Mouse (Mus musculus) liver, embryonic 12.5 days (tissue): Measurements from ENCODE around the gene Tsacc. TPM values are rescaled to one million over a fixed set of nuclear protein-coding genes. Genes with fewer than 3 reads are reported as not detected.
"Not testable (repeated sequence)": the region's sequence is repeated elsewhere in the genome, so short reads cannot be mapped to it uniquely, and the experiment has no call there.

Experiments used
- ATAC-seq: fragments of 200-750 bp; cut with Nextera tagmentation; 2 replicates; pipeline ENCODE4 v1.8.0; 2017; ENCODE audit warnings: moderate number of reproducible peaks, mild to moderate bottlenecking, moderate library complexity
- H3K27ac ChIP-seq: fragments of 300-500 bp; sonication (generic); 2 replicates; pipeline ENCODE4 v1.5.1; 2016; ENCODE audit warnings: mild to moderate bottlenecking
- H3K27me3 ChIP-seq: fragments of 300-500 bp; sonication (generic); replicated peaks from 2 replicates; pipeline ENCODE4 v1.6.1; 2016; ENCODE audit warnings: mild to moderate bottlenecking, moderate library complexity
- H3K36me3 ChIP-seq: fragments of 300-500 bp; sonication (generic); 2 replicates; pipeline ENCODE4 v1.6.1; 2016; ENCODE audit warnings: mild to moderate bottlenecking, moderate library complexity
- H3K4me1 ChIP-seq: fragments of 300-500 bp; sonication (generic); 2 replicates; pipeline ENCODE4 v1.6.1; 2016
- H3K4me2 ChIP-seq: fragments of 300-500 bp; sonication (generic); 2 replicates; pipeline ENCODE4 v1.6.1; 2016; ENCODE audit warnings: mild to moderate bottlenecking, moderate library complexity
- H3K4me3 ChIP-seq: fragments of 300-500 bp; sonication (generic); 2 replicates; pipeline ENCODE4 v1.5.1; 2016; ENCODE audit warnings: mild to moderate bottlenecking, moderate library complexity
- H3K9ac ChIP-seq: fragments of 300-500 bp; sonication (generic); 2 replicates; pipeline ENCODE4 v1.6.1; 2016; ENCODE audit warnings: mild to moderate bottlenecking, moderate library complexity
- H3K9me3 ChIP-seq: fragments of 300-500 bp; sonication (generic); replicated peaks from 2 replicates; pipeline ENCODE4 v1.6.1; 2016; ENCODE audit warnings: mild to moderate bottlenecking, moderate library complexity
- WGBS: fragments of 180-500 bp; shearing (Covaris S2); methylation state at CpG from one replicate; pipeline ENCODE4 v1.1.7; 2016; ENCODE audit not compliant: insufficient replicate concordance; 5-methylcytosine and 5-hydroxymethylcytosine counted together
- polyA plus RNA-seq: library from polyadenylated mRNA; unstranded; fragments of >200 nt; fragmentation: Nextera tagmentation; extraction: Ambion mirVana; gene quantifications from 2 replicates; pipeline ENCODE4 v1.2.1, GENCODE M21; 2016

Tsacc gene
- polyA plus RNA-seq, 1 experiment from 2014 or later, result 10.4 TPM

- no peaks in the 10 kb centered on the region for H3K27me3 ChIP-seq
- peaks cover under 1% of the 10 kb centered on the region; the same call in 1 of the 2 replicates for H3K36me3 ChIP-seq
- no peak for ATAC-seq
- no peak overlapping the region for H3K27ac ChIP-seq
- no peak overlapping the region for H3K4me2 ChIP-seq
- no peak overlapping the region for H3K4me3 ChIP-seq
- no peak overlapping the region for H3K9ac ChIP-seq
- no peaks in the 10 kb centered on the region for H3K4me1 ChIP-seq
- H3K9me3 ChIP-seq, result no peaks in the 10 kb centered on the region
- 72% methylated on average over 2 of the region's 2 CpGs for WGBS
Measured at GRCm38 (mm10) chr3:88280035-88280434, 16.8 kb downstream of the Tsacc start.

GRCm38 (mm10) chr3:88276529-88277143 lies 20.2 kb downstream of the Tsacc start:
- Histone ChIP-seq H3K27ac (no peak overlapping the region), H3K4me2 (no peak overlapping the region), H3K36me3 (no peaks in the 10 kb centered on the region), H3K4me3 (no peak overlapping the region), H3K9me3 (no peaks in the 10 kb centered on the region), H3K9ac (no peak overlapping the region), H3K27me3 (no peaks in the 10 kb centered on the region), H3K4me1 (no peaks in the 10 kb centered on the region)
- ATAC-seq, result no peak
- 34% methylated on average over 7 of the region's 7 CpGs for WGBS

GRCm38 (mm10) chr3:88276121-88276520 lies 20.7 kb downstream of the Tsacc start:
- 52% methylated on average over 2 of the region's 2 CpGs for WGBS

GRCm38 (mm10) chr3:88274002-88274401 lies 22.8 kb downstream of the Tsacc start:
- no peak overlapping the region for H3K9ac ChIP-seq
- no peaks in the 10 kb centered on the region for H3K36me3 ChIP-seq
- H3K4me1 ChIP-seq, result no peaks in the 10 kb centered on the region
- no peak overlapping the region for H3K4me2 ChIP-seq
- H3K27ac ChIP-seq, result no peak overlapping the region
- no peak overlapping the region for H3K4me3 ChIP-seq
- ATAC-seq, result no peak
- WGBS, result 87% methylated on average over 4 of the region's 4 CpGs
- no peaks in the 10 kb centered on the region for H3K9me3 ChIP-seq
- no peaks in the 10 kb centered on the region; the same call in 1 of the 2 replicates for H3K27me3 ChIP-seq

More at GRCm38 (mm10) chr3:88276121-88276520, 20.7 kb downstream of the Tsacc start:
- Histone ChIP-seq H3K4me2 (no peak overlapping the region), H3K27me3 (no peaks in the 10 kb centered on the region; the same call in 1 of the 2 replicates), H3K9me3 (no peaks in the 10 kb centered on the region), H3K4me1 (no peaks in the 10 kb centered on the region), H3K4me3 (no peak overlapping the region), H3K27ac (no peak overlapping the region), H3K36me3 (no peaks in the 10 kb centered on the region), H3K9ac (no peak overlapping the region)
- no peak for ATAC-seq

- H3K27ac ChIP-seq, result no peak overlapping the region
- no peak overlapping the region for H3K4me2 ChIP-seq
- no peak for ATAC-seq
- no peaks in the 10 kb centered on the region for H3K4me1 ChIP-seq
- H3K27me3 ChIP-seq, result no peaks in the 10 kb centered on the region; the same call in 1 of the 2 replicates
- no peaks in the 10 kb centered on the region for H3K9me3 ChIP-seq
- 77% methylated on average over 3 of the region's 3 CpGs for WGBS
- no peak overlapping the region for H3K4me3 ChIP-seq
- no peak overlapping the region for H3K9ac ChIP-seq
- no peaks in the 10 kb centered on the region for H3K36me3 ChIP-seq
Measured at GRCm38 (mm10) chr3:88271859-88272258, 24.9 kb downstream of the Tsacc start.

GRCm38 (mm10) chr3:88271298-88271697 lies 25.5 kb downstream of the Tsacc start:
- H3K27ac ChIP-seq, H3K4me3 ChIP-seq, H3K36me3 ChIP-seq, ATAC-seq, H3K27me3 ChIP-seq, H3K4me2 ChIP-seq, H3K9ac ChIP-seq, H3K4me1 ChIP-seq, H3K9me3 ChIP-seq: not testable (repeated sequence)
- WGBS, result 47% methylated on average over 2 of the region's 2 CpGs

GRCm38 (mm10) chr3:88268991-88269390 lies 27.8 kb downstream of the Tsacc start:
- no peak overlapping the region for H3K9ac ChIP-seq
- H3K36me3 ChIP-seq, result no peaks in the 10 kb centered on the region
- ATAC-seq, result no peak
- H3K9me3 ChIP-seq, result no peaks in the 10 kb centered on the region
- H3K4me1 ChIP-seq, result no peaks in the 10 kb centered on the region
- no peak overlapping the region for H3K27ac ChIP-seq
- H3K4me3 ChIP-seq, result no peak overlapping the region
- H3K27me3 ChIP-seq, result peaks cover 6% of the 10 kb centered on the region; the same call in 1 of the 2 replicates
- WGBS, result 71% methylated on average over 5 of the region's 5 CpGs
- H3K4me2 ChIP-seq, result no peak overlapping the region

GRCm38 (mm10) chr3:88268014-88268413 lies 28.8 kb downstream of the Tsacc start:
- not testable (repeated sequence) for H3K27ac ChIP-seq, H3K9me3 ChIP-seq, ATAC-seq, H3K36me3 ChIP-seq, H3K4me3 ChIP-seq, H3K4me2 ChIP-seq, H3K4me1 ChIP-seq, H3K27me3 ChIP-seq, H3K9ac ChIP-seq
- WGBS, result 27% methylated on average over 6 of the region's 6 CpGs

GRCm38 (mm10) chr3:88262346-88262745 lies 34.5 kb downstream of the Tsacc start:
- Histone ChIP-seq H3K4me1 (no peaks in the 10 kb centered on the region), H3K36me3 (no peaks in the 10 kb centered on the region), H3K9ac (no peak overlapping the region), H3K27ac (no peak overlapping the region), H3K4me2 (no peak overlapping the region), H3K27me3 (peaks cover 22% of the 10 kb centered on the region; the same call in 1 of the 2 replicates), H3K4me3 (no peak overlapping the region), H3K9me3 (no peaks in the 10 kb centered on the region)
- 64% methylated on average over 3 of the region's 3 CpGs for WGBS
- ATAC-seq, result no peak

GRCm38 (mm10) chr3:88256382-88256781 lies 40.4 kb downstream of the Tsacc start:
- Histone ChIP-seq H3K4me3 (no peak overlapping the region), H3K27me3 (peaks cover 72% of the 10 kb centered on the region), H3K4me2 (no peak overlapping the region), H3K9ac (no peak overlapping the region), H3K9me3 (no peaks in the 10 kb centered on the region), H3K27ac (no peak overlapping the region), H3K4me1 (peaks cover 13% of the 10 kb centered on the region), H3K36me3 (no peaks in the 10 kb centered on the region)
- 31% methylated on average over 7 of the region's 7 CpGs for WGBS
- no peak for ATAC-seq

- ATAC-seq, result no peak
- Histone ChIP-seq H3K27me3 (peaks cover 76% of the 10 kb centered on the region), H3K4me1 (peaks cover 13% of the 10 kb centered on the region), H3K9ac (no peak overlapping the region), H3K9me3 (no peaks in the 10 kb centered on the region), H3K27ac (no peak overlapping the region), H3K4me2 (no peak overlapping the region), H3K4me3 (no peak overlapping the region), H3K36me3 (no peaks in the 10 kb centered on the region)
- WGBS, result 52% methylated on average over 6 of the region's 6 CpGs
Measured at GRCm38 (mm10) chr3:88255950-88256349, 40.8 kb downstream of the Tsacc start.

GRCm38 (mm10) chr3:88254268-88254926 lies 42.4 kb downstream of the Tsacc start, which contains the start of gene Rhbg:
Rhbg (minus strand) TSS chr3:88254709.
- peaks cover 76% of the 10 kb centered on the region for H3K27me3 ChIP-seq
- H3K4me1 ChIP-seq, result peaks cover 13% of the 10 kb centered on the region
- H3K36me3 ChIP-seq, result no peaks in the 10 kb centered on the region
- peak within 1 kb of the TSS; percentile 52 for H3K4me3 ChIP-seq
- H3K9ac ChIP-seq, result peak within 1 kb of the TSS; percentile 47
- H3K4me2 ChIP-seq, result peak within 1 kb of the TSS; percentile 67
- no peak within 1 kb of the TSS for H3K27ac ChIP-seq
- ATAC-seq, result no peak
- H3K9me3 ChIP-seq, result no peaks in the 10 kb centered on the region
- 3% methylated on average over 34 of the region's 34 CpGs for WGBS
